Mouse (Mus musculus): ENCODE measurements around the gene Tm6sf1. TPM values are rescaled to one million over a fixed set of nuclear protein-coding genes. Genes with fewer than 3 reads are reported as not detected.

Gene Tm6sf1
- polyA plus RNA-seq, 1 experiment from 2014 or later: 15.0 TPM

Other genes with a start within 250 kb of the Tm6sf1 start
- gene Homer2, start 151.5 kb upstream of the Tm6sf1 start, polyA plus RNA-seq (2014; fragmentation: Nextera tagmentation; extraction: Ambion mirVana): 25.7 and 27.8 TPM in 2 replicates
- 127 and 137 TPM in 2 replicates for gene Ramac, start 96.1 kb upstream of the Tm6sf1 start, polyA plus RNA-seq (2014; fragmentation: Nextera tagmentation; extraction: Ambion mirVana)
- gene 3110040N11Rik, start 69.5 kb upstream of the Tm6sf1 start, polyA plus RNA-seq (2014; fragmentation: Nextera tagmentation; extraction: Ambion mirVana): 43.3 and 45.5 TPM in 2 replicates
- gene Btbd1, start 29.6 kb upstream of the Tm6sf1 start, polyA plus RNA-seq (2014; fragmentation: Nextera tagmentation; extraction: Ambion mirVana): 132 and 145 TPM in 2 replicates
- gene Gm10160, start 3.2 kb upstream of the Tm6sf1 start, polyA plus RNA-seq (2014; fragmentation: Nextera tagmentation; extraction: Ambion mirVana): not detected in 2 replicates
- 79.5 and 84.3 TPM in 2 replicates for gene Hdgfl3, start 75.5 kb downstream of the Tm6sf1 start, polyA plus RNA-seq (2014; fragmentation: Nextera tagmentation; extraction: Ambion mirVana)
- 0.20 and 0.25 TPM in 2 replicates for gene Bnc1, start 133.3 kb downstream of the Tm6sf1 start, polyA plus RNA-seq (2014; fragmentation: Nextera tagmentation; extraction: Ambion mirVana)